Mouse (Mus musculus) megakaryocyte progenitor cell, adult 5-6 weeks (primary cell): ENCODE measurements around the gene Gm28048. TPM values are rescaled to one million over a fixed set of nuclear protein-coding genes. Genes with fewer than 3 reads are reported as not detected.
A peak's percentile ranks its signal among the peaks of the same experiment; 100 is the strongest.

Experiments used
- ATAC-seq: replicated peaks from 2 replicates; pipeline ENCODE4 v1.8.0; 2016; ENCODE audit warnings: mild to moderate bottlenecking, moderate TSS enrichment, inconsistent platforms; ENCODE audit not compliant: poor library complexity
- total RNA-seq, 2 experiments: library from RNA; stranded (forward) in 1 of 2; stranded (reverse) in 1 of 2; fragments of 157-497, 149-512 nt in 1 of 2; fragments of 200-1000 nt in 1 of 2; gene quantifications; 2 replicates each; pipeline versions ENCODE4 v1.2.3 to v1.2.4; 2015 to 2017

Gm28048 gene
- total RNA-seq, 2 experiments from 2014 or later: 52.7 to 77.6 TPM

GRCm38 (mm10) chr11:22813921-22814704 is 167.8 kb downstream of the Gm28048 start:
- peak; percentile 56 for ATAC-seq

- peak; percentile 49 for ATAC-seq
Measured at GRCm38 (mm10) chr11:22813427-22813826, 168.5 kb downstream of the Gm28048 start.

GRCm38 (mm10) chr11:22811413-22811812 is 170.5 kb downstream of the Gm28048 start:
- ATAC-seq: no peak

GRCm38 (mm10) chr11:22809465-22810096 is 172.3 kb downstream of the Gm28048 start:
- ATAC-seq: peak; percentile 53

DNA sequence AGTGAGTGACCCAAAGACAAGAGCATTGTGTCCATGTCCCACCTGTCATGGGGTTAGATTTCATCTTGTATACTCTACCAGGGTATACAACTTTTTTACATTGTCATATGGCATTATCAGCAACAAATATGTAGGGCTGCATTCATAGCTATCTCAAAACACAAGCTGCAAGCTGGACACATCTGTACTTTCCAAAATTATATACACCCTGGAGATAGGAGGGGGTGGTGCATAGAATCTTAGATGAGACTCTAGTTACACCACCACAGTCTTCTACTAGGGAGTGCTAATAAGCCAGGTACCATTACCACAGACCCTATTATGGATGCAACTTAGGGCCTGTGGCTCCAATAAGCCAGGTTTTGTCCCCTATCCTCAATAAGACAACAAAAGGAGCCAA is 173.8 kb downstream of the Gm28048 start:
- peak; percentile 36 for ATAC-seq

GRCm38 (mm10) chr11:22805171-22805570 is 176.7 kb downstream of the Gm28048 start:
- ATAC-seq: no peak

GRCm38 (mm10) chr11:22799987-22800424 is 181.9 kb downstream of the Gm28048 start:
- ATAC-seq: peak; percentile 89

DNA sequence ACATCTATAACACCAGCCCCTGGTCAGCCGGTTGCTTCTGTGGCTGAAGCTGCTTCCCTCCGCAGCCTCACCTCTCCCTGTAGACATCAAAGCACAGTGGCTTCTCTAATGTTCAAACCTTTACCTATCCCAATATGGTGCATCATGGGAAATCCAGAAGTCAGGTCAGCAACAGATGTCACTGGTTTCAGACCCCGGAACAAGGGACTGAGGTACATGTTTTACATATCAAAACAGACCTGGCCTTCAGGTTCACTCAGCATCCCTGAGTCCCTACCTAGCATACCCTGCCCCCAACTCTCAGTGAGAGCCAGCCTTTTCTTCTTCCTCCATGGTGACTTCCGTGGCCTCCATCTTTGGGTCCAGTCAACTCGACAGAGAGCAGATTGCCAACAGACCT is 183.0 kb downstream of the Gm28048 start:
- no peak for ATAC-seq

DNA sequence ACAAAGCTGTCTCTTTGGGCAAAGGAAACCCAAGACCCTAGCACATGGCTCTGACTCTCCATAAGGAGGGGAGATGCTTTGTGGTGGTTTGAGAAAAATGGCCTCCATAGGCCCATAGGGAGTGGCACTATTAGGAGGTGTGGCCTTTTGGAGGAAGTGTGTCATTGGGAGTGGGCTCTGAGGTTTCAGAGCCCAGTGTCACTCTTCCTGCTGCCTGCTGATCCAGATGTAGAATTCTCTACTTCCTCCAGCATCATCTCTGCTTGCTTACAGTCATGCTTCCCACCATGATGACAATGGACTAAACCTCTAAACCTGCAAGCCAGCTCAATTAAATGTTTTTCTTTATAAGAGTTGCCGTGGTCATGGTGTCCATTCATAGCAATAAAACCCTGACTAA is 187.2 kb downstream of the Gm28048 start:
- peak; percentile 45 for ATAC-seq

DNA sequence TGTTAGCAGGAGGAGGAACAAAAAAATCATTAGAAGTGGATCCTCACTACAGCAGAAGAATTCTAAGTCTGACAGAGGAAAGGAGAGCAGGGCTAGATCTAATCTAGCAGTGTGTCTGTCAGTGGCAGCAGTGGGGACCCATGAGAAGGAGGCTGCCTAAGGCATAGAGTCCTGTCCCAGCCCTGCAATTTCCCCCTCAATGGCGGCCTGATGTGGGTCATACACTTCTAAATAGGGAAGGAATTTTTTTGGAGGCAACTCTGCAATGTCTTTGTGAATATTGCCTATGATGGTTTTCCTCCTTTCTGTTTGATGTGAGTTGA is 188.0 kb downstream of the Gm28048 start:
- ATAC-seq: peak; percentile 59

DNA sequence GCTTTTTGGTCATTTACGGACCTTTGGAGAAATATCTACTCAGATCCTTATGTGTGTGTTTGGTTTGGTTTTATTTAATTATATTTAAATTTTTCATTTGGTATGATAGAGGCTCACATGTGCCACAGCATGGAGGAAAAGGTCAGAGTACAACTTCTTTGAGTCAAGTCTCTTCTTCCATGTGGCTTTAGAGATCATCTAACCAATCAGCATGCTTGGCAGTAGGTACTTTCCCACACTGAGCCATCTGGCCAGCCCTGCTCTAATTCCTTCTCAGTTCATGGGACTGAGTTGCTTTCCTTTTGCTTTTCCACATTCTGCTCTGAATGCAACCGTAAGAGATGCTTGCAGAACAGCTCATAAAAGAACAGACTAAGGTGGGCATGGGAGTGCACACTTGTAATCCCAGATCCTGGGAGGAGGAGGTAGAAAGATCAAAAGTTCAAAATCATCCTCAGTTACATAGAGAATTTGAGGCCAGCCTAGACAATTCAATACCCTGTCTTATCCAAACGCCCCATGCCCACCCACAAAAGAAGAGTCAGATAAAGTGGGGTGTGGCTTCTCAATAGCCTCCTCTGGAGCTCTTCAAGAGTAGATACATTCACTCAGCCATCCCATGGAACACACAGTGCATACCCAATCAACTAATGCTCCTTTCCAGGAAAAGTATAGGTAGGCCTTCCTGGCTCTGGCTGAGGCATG is 188.6 kb downstream of the Gm28048 start:
- ATAC-seq: peak; percentile 82

DNA sequence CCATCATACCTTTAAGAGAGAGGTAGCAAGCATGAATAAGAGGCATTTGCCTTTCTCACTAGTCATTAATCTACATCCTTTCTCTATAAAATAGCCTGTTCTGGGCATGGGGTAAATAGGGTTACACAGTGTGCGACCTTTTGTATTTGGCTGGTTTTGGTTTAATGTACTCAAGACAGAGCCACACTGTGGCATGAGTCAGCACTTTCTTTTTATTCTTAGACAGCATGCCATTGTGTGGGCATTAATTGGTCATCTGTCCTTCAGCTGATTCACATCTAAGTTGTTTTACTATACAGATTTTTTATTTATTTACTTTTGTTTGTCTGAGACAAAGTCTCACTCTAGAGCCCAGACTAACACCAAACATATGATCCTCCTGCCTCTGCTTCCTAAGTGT is 189.7 kb downstream of the Gm28048 start:
- ATAC-seq: no peak

DNA sequence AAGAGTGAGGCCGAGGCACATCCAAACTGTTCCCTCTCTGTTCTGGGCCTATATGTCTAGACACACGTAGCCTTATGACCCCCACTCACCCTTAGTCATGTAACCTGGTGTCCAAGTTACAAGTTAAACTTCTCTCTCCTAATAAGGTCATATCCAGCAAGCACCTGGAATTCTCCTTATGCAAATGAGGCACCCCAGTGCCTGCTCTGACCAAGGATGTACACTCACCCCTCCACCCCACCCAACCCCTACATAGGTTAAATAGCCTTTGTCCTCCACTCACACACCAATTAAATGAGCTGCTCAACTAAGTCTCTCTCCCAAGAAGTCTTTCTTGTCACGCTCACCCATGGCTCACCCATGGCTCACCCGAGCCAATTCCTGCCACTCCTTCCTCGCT is 190.2 kb downstream of the Gm28048 start:
- ATAC-seq: no peak

- 0 out of 2 replicates have a peak, but pooled peaks have one; percentile 30 for ATAC-seq
Measured at GRCm38 (mm10) chr11:22787833-22788232, 194.1 kb downstream of the Gm28048 start.

Other genes with a start within 250 kb of the Gm28048 start
- gene B3gnt2, start 121.1 kb downstream of the Gm28048 start, total RNA-seq (2015): 6.4 and 8.6 TPM in 2 replicates
- 14.7 and 17.9 TPM in 2 replicates for gene B3gnt2, start 121.1 kb downstream of the Gm28048 start, total RNA-seq (2017)
- 4.0 and 7.0 TPM in 2 replicates for gene Zrsr1, start 10.1 kb downstream of the Gm28048 start, total RNA-seq (2015)
- gene Zrsr1, start 10.1 kb downstream of the Gm28048 start, total RNA-seq (2017): 10.3 and 11.2 TPM in 2 replicates
- gene Commd1, start 292 bp upstream of the Gm28048 start, total RNA-seq (2015): 141 and 159 TPM in 2 replicates
- 89.6 and 105 TPM in 2 replicates for gene Commd1, start 292 bp upstream of the Gm28048 start, total RNA-seq (2017)
- gene Cct4, start 8.4 kb upstream of the Gm28048 start, total RNA-seq (2015): 346 and 370 TPM in 2 replicates
- gene Cct4, start 8.4 kb upstream of the Gm28048 start, total RNA-seq (2017): 218 and 319 TPM in 2 replicates
- 0.62 and 1.1 TPM in 2 replicates for gene Fam161a, start 25.4 kb upstream of the Gm28048 start, total RNA-seq (2015)
- 0.71 and 0.81 TPM in 2 replicates for gene Fam161a, start 25.4 kb upstream of the Gm28048 start, total RNA-seq (2017)